Mouse (Mus musculus): ENCODE measurements around the gene Gm20509. TPM values are rescaled to one million over a fixed set of nuclear protein-coding genes. Genes with fewer than 3 reads are reported as not detected.
"Not testable (repeated sequence)": the region's sequence is repeated elsewhere in the genome, so short reads cannot be mapped to it uniquely, and the experiment has no call there.

Gene Gm20509
- polyA plus RNA-seq, 1 experiment from 2014 or later, result not detected

DNA sequence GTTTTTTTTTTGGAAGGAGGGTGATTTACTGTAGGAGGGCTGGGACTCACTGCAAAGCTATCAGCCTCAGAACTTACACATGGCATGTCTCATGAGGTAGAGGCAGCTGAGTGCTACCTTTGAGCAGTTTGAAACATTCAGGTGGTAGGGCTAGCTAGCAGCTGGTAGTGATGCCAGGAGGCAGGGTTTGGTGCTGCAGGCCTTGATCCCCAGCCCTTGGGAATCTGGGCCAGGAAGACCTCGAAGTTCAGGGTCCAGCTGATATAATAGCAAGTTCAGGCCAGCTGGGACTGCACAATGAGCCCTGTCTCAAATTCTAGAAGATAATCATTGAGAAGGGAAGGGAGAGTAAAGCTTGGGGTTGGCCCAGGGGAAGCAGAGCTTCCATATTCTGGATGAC lies 2.9 kb downstream of the Gm20509 start:
- H3K4me1 ChIP-seq, result peaks cover 10% of the 10 kb centered on the region
- no peak for DNase-seq (ENCODE audit: extremely low spot score, low spot score)
- no peaks in the 10 kb centered on the region for H3K36me3 ChIP-seq (replicated peaks)
- no peak overlapping the region for H3K27ac ChIP-seq
- H3K9me3 ChIP-seq, result no peaks in the 10 kb centered on the region
- 73% methylated on average over 1 of the region's 1 CpGs for WGBS
- peaks cover 56% of the 10 kb centered on the region for H3K27me3 ChIP-seq (ENCODE audit: poor library complexity, severe bottlenecking)
- H3K4me3 ChIP-seq, result no peak overlapping the region

DNA sequence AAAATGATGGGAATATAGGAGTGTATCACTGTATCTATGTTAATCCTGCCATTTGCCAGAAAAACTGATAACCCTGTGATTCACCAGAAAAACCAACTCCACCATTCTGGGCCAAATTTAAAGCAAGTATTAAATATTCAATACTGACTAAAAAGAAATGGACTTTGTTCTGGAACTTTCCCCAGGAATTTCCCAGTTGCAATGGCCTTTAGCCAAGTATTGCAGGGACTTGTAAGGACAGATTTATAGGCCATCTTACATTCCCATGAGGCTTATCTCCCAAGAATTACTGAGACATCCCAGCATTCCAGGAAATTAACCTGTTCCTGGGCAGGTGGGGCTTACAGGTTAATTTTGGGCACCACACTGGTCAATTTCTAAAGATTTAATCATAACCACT lies 3.5 kb downstream of the Gm20509 start:
- H3K36me3 ChIP-seq (replicated peaks), result no peaks in the 10 kb centered on the region
- peaks cover 10% of the 10 kb centered on the region for H3K4me1 ChIP-seq
- H3K4me3 ChIP-seq, result no peak overlapping the region
- peaks cover 56% of the 10 kb centered on the region for H3K27me3 ChIP-seq (ENCODE audit: poor library complexity, severe bottlenecking)
- no peaks in the 10 kb centered on the region for H3K9me3 ChIP-seq
- no peak overlapping the region for H3K27ac ChIP-seq
- DNase-seq (ENCODE audit: extremely low spot score, low spot score), result no peak

DNA sequence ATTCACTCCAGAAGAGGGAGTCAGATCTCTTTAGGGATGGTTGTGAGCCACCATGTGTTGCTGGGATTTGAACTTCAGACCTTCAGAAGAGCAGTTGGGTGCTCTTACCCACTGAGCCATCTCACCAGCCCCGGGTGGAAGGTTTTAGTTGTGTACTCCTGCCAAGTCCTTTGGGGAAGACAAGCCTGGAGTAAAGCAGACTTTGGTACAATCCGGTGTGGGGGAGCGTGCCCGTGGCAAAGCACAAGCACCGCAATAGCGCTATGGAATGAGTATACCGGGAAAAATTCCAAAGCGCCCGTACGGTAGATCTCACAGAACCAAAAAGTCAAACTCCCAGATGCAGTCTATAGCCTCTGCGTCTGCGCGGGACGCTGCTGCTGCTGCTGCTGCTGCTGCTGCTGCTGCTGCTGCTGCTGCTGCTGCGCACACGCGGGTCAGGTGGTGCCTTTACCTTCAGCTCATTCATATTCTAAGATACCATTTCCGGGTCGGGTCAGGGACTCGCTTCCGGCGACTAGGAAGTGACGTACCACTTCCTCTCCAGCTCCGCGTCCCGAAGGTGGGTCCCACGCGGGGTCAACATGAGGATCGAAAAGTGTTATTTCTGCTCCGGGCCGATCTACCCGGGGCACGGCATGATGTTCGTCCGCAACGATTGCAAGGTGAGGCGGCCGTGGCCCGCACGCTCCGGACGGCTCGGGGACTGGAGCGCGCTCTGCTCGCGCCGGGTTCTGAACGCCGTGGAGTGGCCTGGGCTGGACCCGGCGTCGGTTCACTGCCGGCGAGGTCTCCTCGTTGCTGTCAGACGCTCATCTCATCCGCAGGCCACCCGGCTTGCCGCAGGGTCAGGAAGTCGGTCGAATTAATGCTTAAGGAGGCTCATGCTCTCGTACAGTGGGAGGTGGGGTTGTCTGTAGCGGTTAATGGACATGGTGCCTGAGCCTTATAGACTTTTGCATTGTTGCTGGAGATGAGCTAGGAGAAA lies 10.9 kb downstream of the Gm20509 start, which contains the start of gene Rsl24d1:
Gene Rsl24d1 (plus strand): TSS at position 508 of the 988 bp plus-strand sequence.
- Histone ChIP-seq H3K4me1 (peaks cover 16% of the 10 kb centered on the region), H3K27me3 (ENCODE audit: poor library complexity, severe bottlenecking) (no peaks in the 10 kb centered on the region), H3K9me3 (no peaks in the 10 kb centered on the region), H3K27ac (peak within 1 kb of the TSS; percentile 83), H3K36me3 (replicated peaks) (peaks cover 33% of the 10 kb centered on the region), H3K4me3 (peak within 1 kb of the TSS; percentile 98)
- DNase-seq (ENCODE audit: extremely low spot score, low spot score), result peak; percentile 89
- under 1% methylated on average over 64 of the region's 64 CpGs for WGBS

DNA sequence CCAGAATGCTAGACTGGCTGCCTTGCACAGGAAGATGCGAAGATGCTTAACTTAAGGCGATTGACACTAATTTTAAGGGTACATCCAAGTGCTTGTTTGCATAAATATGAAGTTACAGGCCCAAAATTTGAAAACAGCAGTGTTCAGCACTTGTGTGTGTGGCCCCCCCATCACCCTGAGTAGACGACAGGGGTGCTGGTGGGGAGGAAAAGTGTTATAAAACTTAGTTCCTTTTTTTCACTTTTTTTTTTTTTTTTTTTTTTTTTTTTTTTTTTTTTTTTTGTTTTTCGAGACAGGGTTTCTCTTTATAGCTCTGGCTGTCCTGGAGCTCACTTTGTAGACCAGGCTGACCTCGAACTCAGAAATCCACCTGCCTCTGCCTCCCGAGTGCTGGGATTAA lies 14.4 kb downstream of the Gm20509 start:
- H3K4me1 ChIP-seq, result peaks cover 22% of the 10 kb centered on the region
- H3K27ac ChIP-seq; H3K27me3 ChIP-seq (ENCODE audit: poor library complexity, severe bottlenecking); H3K9me3 ChIP-seq; H3K4me3 ChIP-seq; DNase-seq (ENCODE audit: extremely low spot score, low spot score): not testable (repeated sequence)
- WGBS, result 92% methylated on average over 5 of the region's 6 CpGs
- peaks cover 67% of the 10 kb centered on the region for H3K36me3 ChIP-seq (replicated peaks)

DNA sequence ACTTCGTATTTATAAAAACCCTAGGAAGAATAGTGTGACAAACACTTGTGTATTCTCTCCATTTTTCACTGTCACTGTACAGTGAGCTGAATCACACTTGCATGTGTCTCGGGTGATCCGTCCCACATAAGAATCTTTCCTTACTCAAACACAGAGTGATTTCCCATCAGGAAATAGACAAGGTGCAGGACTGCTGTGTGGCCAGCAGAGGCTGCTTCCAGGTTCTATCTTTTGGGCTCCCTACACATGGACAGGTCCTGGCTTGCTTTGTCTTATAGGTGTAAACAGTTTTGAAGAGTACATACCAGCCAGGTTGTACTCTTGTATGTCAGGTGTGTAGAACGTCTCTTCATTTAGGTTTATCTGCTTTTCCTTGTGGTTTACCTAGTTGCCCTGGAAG lies 15.7 kb downstream of the Gm20509 start:
- no peaks in the 10 kb centered on the region for H3K27me3 ChIP-seq (ENCODE audit: poor library complexity, severe bottlenecking)
- 95% methylated on average over 4 of the region's 4 CpGs for WGBS
- DNase-seq (ENCODE audit: extremely low spot score, low spot score), result no peak
- no peak overlapping the region for H3K4me3 ChIP-seq
- H3K36me3 ChIP-seq (replicated peaks), result peaks cover 77% of the 10 kb centered on the region
- H3K27ac ChIP-seq, result no peak overlapping the region
- H3K9me3 ChIP-seq, result no peaks in the 10 kb centered on the region
- peaks cover 15% of the 10 kb centered on the region for H3K4me1 ChIP-seq

DNA sequence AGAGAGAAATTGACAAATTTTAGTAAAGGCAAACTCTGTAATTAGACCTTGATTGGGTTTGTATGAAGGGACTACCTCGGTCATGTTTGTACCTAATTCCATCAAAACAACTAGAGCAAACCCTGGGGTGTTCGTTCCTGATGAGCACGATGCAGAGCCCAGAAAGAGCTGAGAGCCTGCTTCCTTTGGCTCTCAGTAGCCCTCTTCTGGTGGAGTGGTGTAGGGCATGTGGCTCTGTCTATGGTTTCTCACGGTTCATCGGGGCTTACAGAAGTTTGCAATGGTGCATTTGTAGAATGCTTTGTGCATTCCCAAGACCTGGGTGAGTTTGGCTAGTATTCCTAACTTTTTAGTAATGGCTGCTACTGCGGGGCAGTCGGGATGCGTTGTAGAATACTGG lies 19.5 kb downstream of the Gm20509 start:
- peaks cover 95% of the 10 kb centered on the region for H3K36me3 ChIP-seq (replicated peaks)
- H3K4me3 ChIP-seq, result no peak overlapping the region
- H3K27ac ChIP-seq, result no peak overlapping the region
- no peak for DNase-seq (ENCODE audit: extremely low spot score, low spot score)
- no peaks in the 10 kb centered on the region for H3K9me3 ChIP-seq
- no peaks in the 10 kb centered on the region for H3K27me3 ChIP-seq (ENCODE audit: poor library complexity, severe bottlenecking)
- 82% methylated on average over 8 of the region's 8 CpGs for WGBS
- 0 out of 2 replicates have a peak, but pooled peaks cover 6% of the 10 kb centered on the region for H3K4me1 ChIP-seq

DNA sequence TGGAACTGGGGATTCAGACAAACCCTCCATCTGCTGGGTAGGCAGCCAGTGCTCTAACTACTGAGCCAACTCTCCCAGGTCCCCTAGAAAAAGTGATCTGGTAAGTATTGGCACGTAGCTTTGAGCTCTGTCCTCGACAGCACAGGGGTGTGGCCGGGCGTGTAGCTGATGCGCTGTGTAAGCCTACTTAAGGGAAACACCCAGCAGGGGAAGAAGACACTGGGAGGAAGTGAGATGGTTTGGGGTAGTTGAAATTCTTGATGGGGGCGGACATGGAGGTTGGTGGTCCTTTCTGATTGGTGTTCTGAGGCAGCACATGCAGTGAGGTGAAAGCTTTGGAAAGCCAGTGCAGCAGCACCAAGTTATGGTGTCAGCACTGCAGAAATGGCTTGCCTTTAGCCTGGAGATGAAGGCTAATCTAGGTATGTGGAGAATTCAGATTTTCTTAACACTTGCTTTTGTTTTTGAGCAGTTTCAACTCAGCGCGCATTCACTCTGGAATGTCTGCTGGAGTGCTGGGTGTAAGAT lies 22.8 kb downstream of the Gm20509 start:
- WGBS, result 92% methylated on average over 8 of the region's 8 CpGs
- DNase-seq (ENCODE audit: extremely low spot score, low spot score), result no peak
- H3K9me3 ChIP-seq, result no peaks in the 10 kb centered on the region
- no peaks in the 10 kb centered on the region for H3K27me3 ChIP-seq (ENCODE audit: poor library complexity, severe bottlenecking)
- peaks cover 96% of the 10 kb centered on the region for H3K36me3 ChIP-seq (replicated peaks)
- H3K27ac ChIP-seq, result no peak overlapping the region
- H3K4me3 ChIP-seq, result no peak overlapping the region
- H3K4me1 ChIP-seq, result 0 out of 2 replicates have a peak, but pooled peaks cover 6% of the 10 kb centered on the region

DNA sequence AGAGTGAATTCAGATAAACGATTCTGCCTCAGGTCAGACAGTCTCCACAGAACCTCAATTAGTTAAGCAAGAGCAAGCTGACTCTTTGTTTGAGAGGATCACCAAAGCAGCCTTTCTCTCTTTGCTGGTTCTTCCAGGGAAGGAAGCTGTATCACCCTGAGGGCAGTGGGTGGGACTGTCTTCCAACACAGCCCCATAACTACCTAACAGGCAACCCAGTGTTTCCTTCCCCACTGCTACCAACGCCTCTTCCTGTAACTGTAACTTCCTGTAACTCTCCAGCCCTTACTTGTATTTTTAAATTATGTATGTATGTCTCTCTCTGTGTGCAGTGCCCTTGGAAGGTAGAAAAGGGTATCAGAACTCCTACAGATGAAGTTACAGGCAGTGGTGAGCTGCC lies 25.2 kb downstream of the Gm20509 start:
- no peaks in the 10 kb centered on the region for H3K27me3 ChIP-seq (ENCODE audit: poor library complexity, severe bottlenecking)
- no peak overlapping the region for H3K4me3 ChIP-seq
- no peaks in the 10 kb centered on the region for H3K4me1 ChIP-seq
- H3K36me3 ChIP-seq (replicated peaks), result peaks cover 75% of the 10 kb centered on the region
- WGBS, result 69% methylated on average over 2 of the region's 2 CpGs
- DNase-seq (ENCODE audit: extremely low spot score, low spot score), result no peak
- no peaks in the 10 kb centered on the region for H3K9me3 ChIP-seq
- no peak overlapping the region for H3K27ac ChIP-seq

DNA sequence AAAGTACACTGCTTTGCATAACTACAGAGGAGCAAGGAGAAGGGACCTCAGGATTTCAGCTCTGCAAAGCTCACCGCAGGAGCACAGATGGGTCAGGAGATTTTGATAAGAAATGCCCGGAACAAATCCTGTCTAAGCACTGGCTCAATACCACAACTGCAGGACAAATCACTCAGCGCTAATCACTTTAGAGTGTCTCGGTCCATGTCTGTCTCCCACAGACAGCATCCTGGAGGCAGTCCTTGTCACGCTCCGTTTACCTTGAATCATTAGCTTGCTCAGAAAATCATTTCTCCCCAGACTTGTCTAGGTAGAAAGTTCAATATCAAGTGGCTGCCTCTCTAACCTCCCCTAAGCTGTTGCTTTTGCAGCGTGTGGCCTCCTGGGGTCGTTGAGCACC lies 27.6 kb downstream of the Gm20509 start:
- Histone ChIP-seq H3K4me1 (no peaks in the 10 kb centered on the region), H3K27me3 (ENCODE audit: poor library complexity, severe bottlenecking) (no peaks in the 10 kb centered on the region), H3K36me3 (replicated peaks) (peaks cover 55% of the 10 kb centered on the region), H3K4me3 (no peak overlapping the region), H3K9me3 (no peaks in the 10 kb centered on the region), H3K27ac (no peak overlapping the region)
- 85% methylated on average over 8 of the region's 8 CpGs for WGBS
- no peak for DNase-seq (ENCODE audit: extremely low spot score, low spot score)

DNA sequence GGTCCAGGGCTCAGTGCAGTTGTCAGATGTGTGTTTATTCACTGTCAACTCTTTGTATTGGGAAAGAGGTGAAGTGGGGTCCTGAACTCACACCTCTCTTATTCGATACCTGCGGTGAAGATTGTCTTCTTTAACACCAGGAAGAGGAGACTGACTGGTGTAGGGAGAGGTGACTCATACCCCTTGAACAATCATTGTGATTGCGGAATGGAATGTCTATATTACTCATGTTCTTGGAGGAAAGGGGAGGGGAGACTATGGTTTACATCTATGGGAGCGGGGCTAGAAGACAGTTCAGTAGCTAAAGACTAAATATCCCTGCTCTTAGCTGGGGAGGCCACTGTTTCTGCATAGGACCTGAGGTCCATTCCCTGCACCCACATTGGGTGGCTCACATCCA lies 28.3 kb downstream of the Gm20509 start:
- Histone ChIP-seq H3K4me1 (no peaks in the 10 kb centered on the region), H3K27ac (no peak overlapping the region), H3K27me3 (ENCODE audit: poor library complexity, severe bottlenecking) (no peaks in the 10 kb centered on the region), H3K4me3 (no peak overlapping the region), H3K36me3 (replicated peaks) (peaks cover 48% of the 10 kb centered on the region), H3K9me3 (no peaks in the 10 kb centered on the region)
- DNase-seq (ENCODE audit: extremely low spot score, low spot score), result no peak
- 96% methylated on average over 4 of the region's 4 CpGs for WGBS

DNA sequence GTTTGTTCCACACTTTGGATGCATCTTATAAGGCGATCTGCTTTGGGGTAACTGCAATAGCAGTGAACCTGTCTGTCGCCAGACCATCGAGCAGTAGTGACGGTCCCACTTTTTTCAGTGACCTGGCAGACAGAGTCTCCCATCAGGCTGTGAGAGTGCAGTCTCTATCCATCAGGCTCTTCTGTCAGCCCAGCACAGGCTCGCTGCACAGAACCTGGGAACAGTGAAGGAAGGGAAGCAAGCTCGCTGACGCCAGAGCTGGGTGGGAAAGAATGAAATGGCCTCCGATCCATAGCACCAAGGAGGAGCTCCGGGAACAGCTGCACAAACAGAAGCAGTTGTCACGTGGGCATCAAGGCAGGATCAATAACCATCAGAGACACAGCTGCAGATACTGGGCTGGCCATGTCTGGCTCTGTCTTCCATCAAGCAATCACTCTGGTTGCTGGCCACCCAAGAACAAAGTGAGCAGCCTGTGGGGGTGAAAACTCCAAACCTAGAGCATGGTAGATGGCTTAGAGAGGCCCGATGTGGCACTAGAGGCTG lies 35.1 kb downstream of the Gm20509 start:
- no peak for DNase-seq (ENCODE audit: extremely low spot score, low spot score)

DNA sequence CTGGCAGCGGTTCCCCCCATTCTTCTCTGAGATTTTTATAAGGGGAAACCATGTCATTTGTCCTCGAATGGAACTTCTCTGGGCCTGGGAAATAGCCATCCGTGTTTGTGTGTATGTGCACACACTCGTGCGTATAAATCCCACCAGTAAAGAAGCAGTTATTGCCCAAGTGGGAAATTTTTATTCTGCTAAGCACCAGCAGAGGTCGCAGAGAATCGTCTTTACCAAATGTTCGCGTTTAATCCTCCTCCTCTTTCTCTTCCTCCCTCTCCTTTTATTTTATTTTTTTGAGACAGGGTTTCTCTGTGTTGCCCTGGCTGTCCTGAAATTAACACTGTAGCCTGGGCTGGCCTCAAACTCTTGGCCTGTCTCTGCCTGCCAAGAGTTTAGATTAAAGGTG lies 52.1 kb downstream of the Gm20509 start:
- no peak overlapping the region for H3K4me3 ChIP-seq
- H3K36me3 ChIP-seq (replicated peaks), result no peaks in the 10 kb centered on the region
- H3K9me3 ChIP-seq, result no peaks in the 10 kb centered on the region
- 57% methylated on average over 9 of the region's 9 CpGs for WGBS
- no peaks in the 10 kb centered on the region for H3K4me1 ChIP-seq
- no peak for DNase-seq (ENCODE audit: extremely low spot score, low spot score)
- no peaks in the 10 kb centered on the region for H3K27me3 ChIP-seq (ENCODE audit: poor library complexity, severe bottlenecking)
- no peak overlapping the region for H3K27ac ChIP-seq

More for the DNA sequence above, 35.1 kb downstream of the Gm20509 start:
- H3K36me3 ChIP-seq (replicated peaks), result 0 out of 2 replicates have a peak, but pooled peaks cover 3% of the 10 kb centered on the region
- H3K4me3 ChIP-seq, result no peak overlapping the region
- H3K9me3 ChIP-seq, result no peaks in the 10 kb centered on the region
- H3K27me3 ChIP-seq (ENCODE audit: poor library complexity, severe bottlenecking), result no peaks in the 10 kb centered on the region
- H3K4me1 ChIP-seq, result no peaks in the 10 kb centered on the region
- no peak overlapping the region for H3K27ac ChIP-seq
- WGBS, result 78% methylated on average over 11 of the region's 11 CpGs

DNA sequence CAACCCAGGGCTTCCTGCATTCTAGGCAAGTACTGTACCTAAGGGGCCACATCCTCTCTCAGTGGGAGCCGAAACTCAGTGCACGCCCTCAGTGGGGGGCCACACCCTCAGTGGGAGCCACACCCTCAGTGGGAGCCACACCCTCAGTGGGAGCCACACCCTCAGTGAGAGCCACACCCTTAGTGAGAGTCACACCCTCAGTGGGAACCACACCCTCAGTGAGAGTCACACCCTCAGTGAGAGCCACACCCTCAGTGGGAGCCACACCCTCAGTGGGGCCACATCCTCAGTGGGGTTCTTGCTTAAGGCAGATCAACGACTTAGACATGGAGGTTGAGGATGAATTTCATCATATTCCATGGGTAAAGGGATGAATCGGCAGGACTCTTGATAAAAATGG lies 55.7 kb downstream of the Gm20509 start:
- H3K36me3 ChIP-seq (replicated peaks), result no peaks in the 10 kb centered on the region
- DNase-seq (ENCODE audit: extremely low spot score, low spot score), result no peak
- H3K9me3 ChIP-seq, result no peaks in the 10 kb centered on the region
- WGBS, result 88% methylated on average over 4 of the region's 4 CpGs
- H3K27ac ChIP-seq, result no peak overlapping the region
- H3K4me3 ChIP-seq, result no peak overlapping the region
- H3K4me1 ChIP-seq, result no peaks in the 10 kb centered on the region
- H3K27me3 ChIP-seq (ENCODE audit: poor library complexity, severe bottlenecking), result no peaks in the 10 kb centered on the region
